8 mouse cellular contexts compared by ENCODE assay signal in the genomic region with DNA sequence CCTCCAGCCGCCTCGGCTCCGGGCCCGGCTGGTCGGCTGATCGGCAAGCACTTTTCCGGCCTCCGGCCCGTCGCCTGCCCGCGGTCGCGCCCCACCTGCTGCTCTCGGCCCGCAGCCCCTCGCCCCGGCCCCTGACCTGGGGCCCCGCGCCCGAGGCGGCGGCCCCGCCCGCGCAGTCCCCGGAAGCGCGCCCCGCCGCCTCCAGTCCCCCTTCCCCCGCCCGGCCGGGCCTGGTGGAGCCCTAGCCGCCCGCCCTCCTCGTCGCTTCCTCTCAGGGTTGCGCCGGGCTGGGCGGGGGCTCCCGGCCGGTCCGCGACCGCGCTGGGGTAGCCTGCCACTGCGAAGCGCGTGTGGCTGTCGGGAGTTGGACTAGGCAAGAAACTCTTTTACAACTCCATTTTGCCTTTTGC. TPM values are rescaled to one million over a fixed set of nuclear protein-coding genes. Genes with fewer than 3 reads are reported as not detected.
DNase-seq lines count a peak whose midpoint lies in the region; ATAC-seq and TF ChIP-seq lines count a peak whose summit lies in the region.

No protein-coding gene starts in this region.

- peaks cover 20% of the 10 kb centered on the region for H3K4me1 ChIP-seq in intestine, embryonic 15.5 days (replicated peaks)
- peaks cover 21% of the 10 kb centered on the region for H3K4me1 ChIP-seq in lung, adult 2 months (ENCODE audit: control insufficient read depth, insufficient read depth, low read length)
- peaks cover 58% of the 10 kb centered on the region for H3K4me1 ChIP-seq in neural tube, embryonic 15.5 days

- H3K4me3 ChIP-seq in left cerebral cortex, adult 2 months: peak overlapping the region; percentile 91
- H3K4me3 ChIP-seq in intestine, embryonic 15.5 days (replicated peaks): peak overlapping the region; percentile 87
- peak overlapping the region; percentile 90 for H3K4me3 ChIP-seq in lung, adult 2 months (replicated peaks; ENCODE audit: extremely low read depth, low read depth, low read length)
- peak overlapping the region; percentile 83 for H3K4me3 ChIP-seq in neural tube, embryonic 15.5 days (replicated peaks)

- intact Hi-C loops in left cerebral cortex, adult 2 months (cut with DNase I): loop anchor here (1.0 to 2.0 kb wide), 3 partner anchors 32 to 210 kb away; partner anchors contain the start of genes Gpx1, Qrich1 and Usp4

- H3K9ac ChIP-seq in intestine, embryonic 15.5 days: peak overlapping the region; percentile 98
- peak overlapping the region; percentile 92 for H3K9ac ChIP-seq in neural tube, embryonic 15.5 days (replicated peaks)

- ATAC-seq in intestine, embryonic 15.5 days: peak; percentile 81
- ATAC-seq in neural tube, embryonic 15.5 days (ENCODE audit: low FRiP score): peak; percentile 70

- H3K36me3 ChIP-seq in intestine, embryonic 15.5 days: peaks cover 8% of the 10 kb centered on the region; the same call in 1 of the 2 replicates
- peaks cover 24% of the 10 kb centered on the region for H3K36me3 ChIP-seq in neural tube, embryonic 15.5 days

- peak overlapping the region; percentile 99 for H3K27ac ChIP-seq in left cerebral cortex, adult 2 months
- peak overlapping the region; percentile 100 for H3K27ac ChIP-seq in intestine, embryonic 15.5 days
- peak overlapping the region; percentile 97 for H3K27ac ChIP-seq in neural tube, embryonic 15.5 days (replicated peaks)

- DNase-seq in left cerebral cortex, adult 2 months (ENCODE audit: extremely low spot score in 1 of 2, low spot score in 2 of 2): peak; percentile 52 to 72
- DNase-seq in left cerebral cortex, adult 9 months (ENCODE audit: low spot score in 2 of 2): no peak
- DNase-seq in c-Kit-negative CD71-positive TER-119-positive erythroid progenitor cells, embryonic 14.5 days (ENCODE audit: low read depth, low spot score): peak; percentile 67
- DNase-seq in gastrocnemius, postnatal 10 days: peak; percentile 87
- no peak for DNase-seq in lung, adult 2 months
- DNase-seq in thymus, postnatal 14 days: peak; percentile 92

- WGBS in intestine, embryonic 15.5 days: under 1% methylated on average over 48 of the region's 51 CpGs
- under 1% methylated on average over 50 of the region's 51 CpGs for WGBS in lung, adult 2 months
- WGBS in neural tube, embryonic 15.5 days: under 1% methylated on average over 51 of the region's 51 CpGs

- TF ChIP-seq CTCF in left cerebral cortex, adult 2 months (IDR thresholded peaks at IDR 0.05): no peak
- no peak for TF ChIP-seq CTCF in lung, adult 2 months (IDR thresholded peaks at IDR 0.05; ENCODE audit: insufficient read depth, low read length)

- peak; percentile 41; the same call in 1 of the 2 replicates for TF ChIP-seq POLR2A in lung, adult 2 months (IDR thresholded peaks at IDR 0.05; ENCODE audit: borderline replicate concordance, extremely low read depth, low read depth, low read length)

- H3K27me3 ChIP-seq in intestine, embryonic 15.5 days (replicated peaks): no peaks in the 10 kb centered on the region
- no peaks in the 10 kb centered on the region for H3K27me3 ChIP-seq in neural tube, embryonic 15.5 days (replicated peaks)

- peak overlapping the region; percentile 63 for H3K4me2 ChIP-seq in intestine, embryonic 15.5 days (replicated peaks)
- peak overlapping the region; percentile 61 for H3K4me2 ChIP-seq in neural tube, embryonic 15.5 days

- H3K9me3 ChIP-seq in intestine, embryonic 15.5 days: no peaks in the 10 kb centered on the region
- H3K9me3 ChIP-seq in neural tube, embryonic 15.5 days (replicated peaks): no peaks in the 10 kb centered on the region

RNA-seq across cellular contexts. Expression of gene Tcta, which starts 0.6 kb away (rescaled TPM):
- total RNA-seq in left cerebral cortex, adult 2 months (2021): 10 to 100 TPM; 29.3 to 35.4 TPM
- total RNA-seq in gastrocnemius, postnatal 10 days (2021): 10 to 100 TPM; 21.7 to 25.0 TPM
- polyA plus RNA-seq in intestine, embryonic 15.5 days (2015; fragmentation: Nextera tagmentation; extraction: Ambion mirVana): 34.1 and 37.1 TPM in 2 replicates
- 64.1 and 75.8 TPM in 2 replicates for polyA plus RNA-seq in lung, adult 2 months (2012; rRNA removed)
- 49.2 and 52.0 TPM in 2 replicates for polyA plus RNA-seq in neural tube, embryonic 15.5 days (2015; fragmentation: Nextera tagmentation; extraction: Ambion mirVana)

RNA-seq across cellular contexts. Expression of gene Rhoa, which starts 0.6 kb away (rescaled TPM):
- total RNA-seq in left cerebral cortex, adult 2 months (2021): 100 to 1,000 TPM; 154 to 159 TPM
- 100 to 1,000 TPM; 211 to 226 TPM for total RNA-seq in gastrocnemius, postnatal 10 days (2021)
- 422 and 453 TPM in 2 replicates for polyA plus RNA-seq in intestine, embryonic 15.5 days (2015; fragmentation: Nextera tagmentation; extraction: Ambion mirVana)
- 167 and 313 TPM in 2 replicates for polyA plus RNA-seq in lung, adult 2 months (2012; rRNA removed)
- polyA plus RNA-seq in neural tube, embryonic 15.5 days (2015; fragmentation: Nextera tagmentation; extraction: Ambion mirVana): 261 and 304 TPM in 2 replicates

RNA-seq across cellular contexts. Expression of gene Amt, which starts 9.9 kb away (rescaled TPM):
- total RNA-seq in left cerebral cortex, adult 2 months (2021): 10 to 100 TPM; 32.1 to 38.0 TPM
- total RNA-seq in gastrocnemius, postnatal 10 days (2021): 1 to 10 TPM in 1 of 2 experiments, under 1 TPM in 1; 0.82 to 2.4 TPM
- polyA plus RNA-seq in intestine, embryonic 15.5 days (2015; fragmentation: Nextera tagmentation; extraction: Ambion mirVana): 20.9 and 23.2 TPM in 2 replicates
- polyA plus RNA-seq in lung, adult 2 months (2012; rRNA removed): 7.0 and 13.3 TPM in 2 replicates
- polyA plus RNA-seq in neural tube, embryonic 15.5 days (2015; fragmentation: Nextera tagmentation; extraction: Ambion mirVana): 24.2 and 30.5 TPM in 2 replicates

RNA-seq across cellular contexts. Expression of gene Nicn1, which starts 16.3 kb away (rescaled TPM):
- 100 to 1,000 TPM; 122 to 130 TPM for total RNA-seq in left cerebral cortex, adult 2 months (2021)
- 10 to 100 TPM in 1 of 2 experiments, 1 to 10 TPM in 1; 9.2 to 12.8 TPM for total RNA-seq in gastrocnemius, postnatal 10 days (2021)
- 28.9 and 29.5 TPM in 2 replicates for polyA plus RNA-seq in intestine, embryonic 15.5 days (2015; fragmentation: Nextera tagmentation; extraction: Ambion mirVana)
- polyA plus RNA-seq in lung, adult 2 months (2012; rRNA removed): 15.1 and 21.4 TPM in 2 replicates
- polyA plus RNA-seq in neural tube, embryonic 15.5 days (2015; fragmentation: Nextera tagmentation; extraction: Ambion mirVana): 117 and 136 TPM in 2 replicates

RNA-seq across cellular contexts. Expression of gene Gpx1, which starts 32.1 kb away (rescaled TPM):
- total RNA-seq in left cerebral cortex, adult 2 months (2021): 10 to 100 TPM; 90.0 to 94.1 TPM
- 100 to 1,000 TPM in 1 of 2 experiments, 10 to 100 TPM in 1; 97.1 to 117 TPM for total RNA-seq in gastrocnemius, postnatal 10 days (2021)
- 1,041 and 1,081 TPM in 2 replicates for polyA plus RNA-seq in intestine, embryonic 15.5 days (2015; fragmentation: Nextera tagmentation; extraction: Ambion mirVana)
- polyA plus RNA-seq in lung, adult 2 months (2012; rRNA removed): 1,012 and 1,202 TPM in 2 replicates
- 460 and 559 TPM in 2 replicates for polyA plus RNA-seq in neural tube, embryonic 15.5 days (2015; fragmentation: Nextera tagmentation; extraction: Ambion mirVana)

Comparison
In these comparisons a context has a peak if more than half of its experiments do, and no peak if none do; other contexts are left out.
1. DNase-seq: peak in left cerebral cortex, adult 2 months (2 of 2), c-Kit-negative CD71-positive TER-119-positive erythroid progenitor cells, embryonic 14.5 days (single experiment), gastrocnemius, postnatal 10 days (single experiment) and thymus, postnatal 14 days (single experiment); none in left cerebral cortex, adult 9 months (0 of 2) and lung, adult 2 months (single experiment).
2. Peak in every context shown above with its lines, with median percentiles within 50 percentile points of each other: H3K27ac ChIP-seq and H3K4me3 ChIP-seq.